Mouse (Mus musculus): Measurements from ENCODE around the gene Itgax.

Gene Itgax

DNA sequence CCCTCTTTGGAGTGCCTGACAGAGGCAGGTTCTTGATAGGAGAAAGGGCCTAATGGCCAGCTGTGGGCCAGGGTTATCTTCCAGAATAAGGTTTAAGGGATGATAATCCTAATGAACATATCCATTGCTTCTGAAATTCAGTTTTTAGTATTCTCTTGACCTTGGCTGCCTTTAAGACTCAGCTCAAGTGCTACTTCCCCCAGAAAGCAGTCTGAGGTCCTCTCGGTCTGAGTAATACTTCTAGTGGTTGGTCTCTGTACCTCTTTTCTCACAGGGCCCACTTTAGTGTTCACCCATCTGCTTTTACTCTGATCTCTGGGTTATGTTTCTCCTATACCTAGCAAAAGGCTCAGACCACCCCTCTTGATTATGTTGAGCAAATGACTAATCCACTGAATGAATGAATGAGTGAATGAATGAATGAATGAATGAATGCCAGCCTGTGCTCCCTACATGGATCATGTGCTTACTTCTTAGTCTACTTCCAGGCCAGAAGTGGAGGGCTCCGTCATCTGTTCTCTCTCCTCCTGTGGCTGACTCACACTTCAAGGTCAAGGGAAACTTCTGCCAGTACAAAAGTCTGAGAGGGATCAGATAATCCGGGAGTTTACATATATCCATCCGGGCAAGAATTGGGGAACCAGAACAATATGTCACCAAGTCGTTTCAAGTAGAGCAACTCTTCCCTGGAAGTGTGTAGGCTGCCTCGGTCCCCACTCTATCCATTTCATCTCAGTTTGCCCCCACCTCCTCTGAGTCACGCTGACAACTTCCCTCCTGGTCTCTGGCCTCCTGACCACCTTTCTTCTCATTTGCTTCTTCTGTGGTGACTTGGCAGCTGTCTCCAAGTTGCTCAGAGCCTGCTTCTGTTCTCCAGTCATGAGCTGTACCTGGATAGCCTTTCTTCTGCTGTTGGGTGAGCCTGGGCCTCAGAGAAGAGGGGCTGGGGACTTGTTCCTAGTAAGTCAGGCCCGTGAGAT, at the start of gene Itgax:
Gene Itgax, plus strand, starts transcription at position 807 of the 980 bp plus-strand sequence.
- in situ Hi-C loops (cut with MseI, MboI): no loop called here

DNA sequence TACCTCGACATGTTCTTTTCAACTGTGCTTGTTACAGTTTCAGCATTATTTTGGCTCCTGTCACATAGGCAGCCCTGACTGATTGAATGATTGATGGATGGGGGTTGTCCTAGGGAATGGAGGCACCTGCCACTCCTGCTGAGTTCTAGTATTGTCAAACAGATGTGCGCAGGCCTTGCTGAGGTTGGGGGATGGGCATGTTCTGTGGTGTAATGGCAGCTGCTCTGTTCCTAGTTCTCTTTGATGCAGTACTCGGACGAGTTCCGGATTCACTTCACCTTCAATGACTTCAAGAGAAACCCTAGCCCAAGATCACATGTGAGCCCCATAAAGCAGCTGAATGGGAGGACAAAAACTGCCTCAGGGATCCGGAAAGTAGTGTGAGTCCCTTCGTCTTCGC, 49.3 kb upstream of the Itgax start:
- in situ Hi-C loops (cut with MseI, MboI): no loop called here

DNA sequence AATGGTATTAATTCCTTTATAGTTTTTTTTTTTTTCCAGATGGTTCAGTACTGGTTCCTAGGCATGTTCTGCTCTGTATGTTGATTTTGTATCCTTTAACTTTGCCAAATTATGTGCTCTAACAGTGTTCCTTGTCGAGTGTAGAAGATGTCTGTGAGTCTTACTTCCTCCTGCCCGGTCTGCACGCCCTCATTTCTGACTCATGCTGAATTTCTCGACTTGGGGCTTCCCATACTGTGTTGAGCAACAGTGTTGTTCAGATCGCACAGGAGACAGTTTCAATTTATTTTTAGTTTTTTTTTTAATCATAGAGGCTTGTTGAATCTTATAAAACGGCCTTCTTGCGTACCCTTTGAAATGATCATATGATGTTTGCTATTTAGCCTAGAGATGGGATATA, 40.2 kb upstream of the Itgax start:
- in situ Hi-C loops (cut with MseI, MboI): no loop called here

DNA sequence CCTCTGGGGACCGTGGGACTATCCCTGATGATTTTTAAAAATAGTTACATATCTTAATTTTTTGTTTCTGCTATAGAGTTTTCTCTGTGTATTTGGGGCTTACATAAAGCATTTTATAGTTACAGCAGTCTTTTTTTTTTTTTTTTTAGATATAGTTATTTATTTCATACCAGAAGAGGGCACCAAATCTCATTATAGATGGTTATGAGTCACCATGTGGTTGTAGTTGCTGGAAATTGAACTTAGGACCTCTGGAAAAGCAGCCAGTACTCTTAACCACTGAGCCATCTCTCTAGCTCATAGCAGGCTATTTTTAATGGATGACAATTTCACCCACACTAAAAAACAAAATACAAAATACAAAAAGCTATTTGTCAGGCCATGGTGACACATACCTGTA, 31.2 kb upstream of the Itgax start:
- in situ Hi-C loops (cut with MseI, MboI): no loop called here

DNA sequence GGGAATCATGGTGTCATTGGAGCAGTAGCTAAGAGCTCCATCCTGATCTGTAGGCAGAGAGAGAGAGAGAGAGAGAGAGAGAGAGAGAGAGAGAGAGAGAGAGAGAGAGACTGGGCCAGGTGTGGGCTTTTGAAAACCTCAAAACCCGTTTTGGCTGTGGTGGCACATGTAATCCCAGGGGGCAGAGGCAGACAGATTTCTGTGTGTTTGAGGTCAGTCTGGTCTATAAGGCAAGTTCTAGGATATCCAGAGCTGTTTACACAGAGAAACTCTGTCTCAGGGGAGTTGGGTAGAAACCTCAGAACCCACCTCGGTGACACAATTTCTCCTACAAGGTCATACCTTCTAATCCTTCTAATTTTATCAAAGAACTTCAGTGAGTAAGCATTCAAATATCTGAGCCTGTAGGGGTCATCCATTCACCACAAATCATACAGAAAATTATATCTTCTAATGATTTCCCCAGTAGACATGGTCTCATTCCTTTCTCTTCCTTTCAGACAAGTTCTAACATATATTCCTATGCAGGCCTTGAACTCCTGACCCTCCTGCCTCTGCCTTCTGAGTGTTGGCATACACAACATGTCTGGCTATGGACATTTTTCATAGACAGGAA, 28.5 kb upstream of the Itgax start:
- in situ Hi-C loops (cut with MseI, MboI): loop anchor here (10.0 kb wide), 1 partner anchor 104 kb away; the partner anchor contains the start of gene Cox6a2 (in 2 of the 2)

DNA sequence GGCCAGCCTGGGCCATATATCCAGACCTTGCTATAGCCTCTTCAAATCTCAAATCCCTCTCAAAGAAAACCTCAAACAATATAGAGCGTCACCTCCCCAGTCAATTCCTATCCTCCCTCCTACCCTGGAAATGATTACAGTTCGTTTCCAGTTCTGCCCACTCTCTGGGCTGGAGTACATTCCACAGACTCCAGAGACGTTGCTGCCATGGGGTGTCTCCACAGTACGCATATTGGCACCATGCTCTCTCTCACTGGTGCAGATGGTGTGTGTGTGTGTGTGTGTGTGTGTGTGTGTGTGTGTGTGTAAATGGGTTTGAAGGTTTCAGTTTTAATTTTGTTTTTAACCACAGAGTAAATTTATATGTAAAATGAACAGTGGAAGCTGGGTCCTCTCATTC, 24.1 kb upstream of the Itgax start:
- in situ Hi-C loops (cut with MseI, MboI): loop anchor here (10.0 kb wide), 1 partner anchor 100 kb away; the partner anchor contains the start of gene Cox6a2 (in 2 of the 2)

DNA sequence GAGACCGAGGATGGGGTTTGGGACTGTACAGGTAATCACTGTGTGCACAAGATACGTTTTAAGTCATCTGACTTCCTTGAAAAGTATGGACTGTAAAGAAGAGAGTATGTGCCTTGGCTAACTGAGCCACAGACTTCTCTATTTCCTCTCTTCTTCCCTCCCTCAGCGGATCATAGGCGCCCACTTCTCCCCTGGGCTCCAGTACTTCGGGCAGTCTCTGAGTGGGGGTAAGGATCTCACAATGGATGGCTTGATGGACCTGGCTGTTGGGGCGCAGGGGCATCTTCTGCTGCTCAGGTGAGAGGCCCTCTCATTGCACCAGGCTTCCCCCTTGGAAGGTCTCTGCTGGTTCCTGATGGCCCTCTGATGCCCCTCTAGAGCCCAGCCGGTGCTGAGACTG, 21.9 kb upstream of the Itgax start:
- in situ Hi-C loops (cut with MseI, MboI): loop anchor here (10.0 kb wide), 1 partner anchor 97 kb away; the partner anchor contains the start of gene Cox6a2 (in 2 of the 2)

DNA sequence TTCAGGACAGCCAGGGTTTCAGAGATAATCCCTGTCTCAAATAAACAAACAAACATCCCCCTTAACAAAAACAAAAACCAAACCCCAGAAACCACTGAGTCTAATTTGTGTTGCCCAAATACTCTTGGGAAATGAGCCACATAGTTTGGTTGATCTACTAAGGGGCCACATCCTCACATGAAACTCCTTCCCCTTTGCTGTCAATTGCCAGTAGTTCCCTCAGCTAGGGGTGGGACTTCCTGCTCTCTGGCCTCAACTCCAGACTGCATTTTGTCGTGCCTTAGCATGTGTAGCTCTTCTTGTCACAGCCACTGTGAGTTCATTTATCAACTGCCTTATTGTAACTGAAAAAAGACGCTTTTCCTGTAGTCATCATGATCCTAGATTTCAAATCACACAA, 19.0 kb upstream of the Itgax start:
- in situ Hi-C loops (cut with MseI, MboI): no loop called here

DNA sequence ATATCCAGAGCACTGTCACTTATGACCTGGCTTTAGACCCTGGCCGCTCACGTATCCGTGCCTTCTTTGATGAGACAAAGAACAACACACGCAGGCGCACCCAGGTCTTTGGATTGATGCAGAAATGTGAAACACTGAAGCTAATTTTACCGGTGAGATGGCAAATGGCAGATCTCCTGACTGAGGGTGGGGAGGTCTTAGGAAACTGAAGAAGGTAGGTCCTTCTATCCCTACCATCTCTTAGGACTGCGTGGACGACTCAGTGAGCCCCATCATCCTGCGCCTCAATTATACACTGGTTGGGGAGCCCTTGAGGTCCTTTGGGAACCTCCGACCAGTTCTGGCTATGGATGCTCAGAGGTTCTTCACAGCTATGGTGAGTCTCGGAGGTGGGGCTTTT, 17.2 kb upstream of the Itgax start:
- in situ Hi-C loops (cut with MseI, MboI): no loop called here

DNA sequence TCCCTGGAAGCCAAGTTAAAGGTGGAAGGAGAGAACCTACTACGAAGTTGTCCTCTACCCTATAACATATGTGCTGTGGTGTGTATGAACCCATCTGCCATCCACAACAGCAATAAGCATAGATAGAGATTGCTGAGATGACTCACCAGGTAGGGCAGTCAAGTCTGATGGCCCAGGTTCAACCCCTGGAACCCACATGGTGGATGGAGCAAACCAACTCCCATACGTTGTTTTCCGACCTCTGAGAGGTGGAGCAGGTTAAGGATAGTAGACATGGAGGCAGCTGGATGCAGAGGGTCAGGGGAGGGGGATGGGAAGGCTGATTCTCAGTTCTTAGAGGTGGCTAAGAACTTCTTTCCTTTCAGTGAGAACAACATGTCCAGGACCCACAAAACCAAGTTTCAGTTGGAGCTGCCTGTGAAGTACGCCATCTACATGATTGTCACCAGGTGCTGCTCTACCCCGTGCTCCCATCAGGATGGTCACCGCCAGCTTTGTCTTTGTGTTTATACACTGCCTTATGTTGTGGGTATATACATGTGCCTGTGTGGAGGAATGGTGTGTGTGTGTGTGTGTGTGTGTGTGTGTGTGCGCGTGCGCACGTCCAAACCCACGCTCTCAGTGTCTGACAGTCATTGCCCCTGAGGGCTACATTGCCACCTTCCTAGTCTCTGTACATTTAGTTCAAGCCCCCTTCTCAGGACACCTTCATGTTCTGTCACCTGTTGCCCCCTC, 14.8 kb upstream of the Itgax start:
- in situ Hi-C loops (cut with MseI, MboI): no loop called here

DNA sequence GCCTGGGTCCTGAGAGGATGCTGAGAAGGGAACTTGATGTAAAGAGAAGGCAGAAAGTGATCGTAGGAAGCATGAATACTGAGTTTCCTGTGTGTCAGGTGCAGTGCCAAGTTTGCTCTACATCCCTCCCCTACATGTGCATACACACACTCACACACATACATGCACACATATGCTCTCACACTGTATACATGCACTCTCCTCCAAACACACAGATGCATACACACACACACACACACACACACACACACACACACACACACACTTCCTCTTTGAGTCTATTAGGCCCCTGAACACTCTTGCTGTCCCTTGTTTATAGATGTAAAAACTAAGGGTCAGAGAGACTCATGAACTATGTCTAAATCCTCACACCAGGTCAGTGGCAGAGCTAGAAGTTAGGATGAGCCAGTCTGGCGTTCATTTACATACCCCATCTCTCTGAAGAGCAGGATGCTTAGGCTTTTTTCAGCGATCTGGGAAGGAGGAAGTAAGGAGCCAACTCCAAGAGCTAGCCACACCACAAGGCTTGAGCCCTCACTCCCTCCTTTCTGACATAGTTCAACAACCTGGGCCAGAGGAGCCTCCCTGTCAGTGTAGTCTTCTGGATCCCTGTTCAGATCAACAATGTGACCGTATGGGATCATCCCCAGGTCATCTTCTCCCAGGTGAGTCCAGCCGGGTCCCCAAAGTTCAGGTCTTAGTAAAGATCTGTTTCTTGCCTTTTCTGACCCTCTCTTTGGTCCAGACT, 14.0 kb upstream of the Itgax start:
- in situ Hi-C loops (cut with MseI, MboI): no loop called here

DNA sequence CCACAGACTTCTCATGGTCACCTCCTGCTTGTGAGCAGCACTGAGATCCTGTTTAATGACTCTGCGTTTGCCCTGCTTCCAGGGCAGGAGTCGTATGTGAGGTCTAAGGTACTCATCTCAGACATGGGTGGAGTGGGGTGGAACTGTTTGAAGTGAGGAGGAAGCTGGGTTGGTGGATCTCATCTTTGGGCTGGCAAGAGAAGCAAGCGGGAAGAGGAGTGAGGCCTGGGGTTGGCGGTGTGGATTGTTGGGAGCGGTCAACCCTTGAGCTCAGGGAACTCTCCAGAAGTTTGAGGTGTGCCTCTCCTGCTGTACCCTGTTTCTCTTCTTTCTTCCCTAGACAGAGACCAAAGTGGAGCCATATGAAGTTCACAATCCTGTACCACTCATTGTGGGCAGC, 13.0 kb upstream of the Itgax start:
- in situ Hi-C loops (cut with MseI, MboI): no loop called here

DNA sequence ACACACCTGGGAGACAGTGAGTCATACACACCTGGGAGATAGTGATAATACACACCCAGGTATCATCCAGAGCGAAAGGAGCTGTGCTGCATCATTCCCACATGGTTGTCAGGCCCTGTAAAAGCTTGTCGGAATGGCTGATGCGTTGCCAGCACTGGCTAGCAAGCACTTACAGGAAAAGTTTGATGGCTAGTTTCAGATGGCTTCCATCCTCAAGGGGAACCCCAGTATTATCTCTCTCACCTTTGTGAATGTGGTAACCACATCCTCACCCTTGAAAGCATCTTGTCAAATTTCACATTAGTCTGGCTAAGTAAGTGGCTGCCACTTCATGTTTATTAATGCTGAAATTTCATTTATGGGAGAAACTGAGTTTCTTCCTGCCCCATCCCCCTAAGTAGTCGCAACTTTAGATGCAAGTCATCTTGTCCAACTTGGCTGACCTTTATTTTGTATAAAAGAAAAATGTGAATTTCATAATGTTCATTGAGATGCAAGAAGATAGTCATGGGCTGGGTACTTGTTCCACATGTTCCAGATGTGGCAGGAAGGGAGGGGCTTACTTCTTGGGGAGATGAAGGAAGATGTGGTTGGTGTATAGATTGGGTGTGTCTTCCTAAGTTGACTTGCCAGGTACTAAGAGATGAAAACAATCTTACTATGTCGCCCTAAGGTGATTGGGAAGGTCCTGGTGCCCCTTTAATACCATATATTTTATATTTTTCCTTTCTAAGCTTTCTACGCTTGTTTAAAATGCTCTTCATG, 9.4 kb upstream of the Itgax start:
- in situ Hi-C loops (cut with MseI, MboI): no loop called here

DNA sequence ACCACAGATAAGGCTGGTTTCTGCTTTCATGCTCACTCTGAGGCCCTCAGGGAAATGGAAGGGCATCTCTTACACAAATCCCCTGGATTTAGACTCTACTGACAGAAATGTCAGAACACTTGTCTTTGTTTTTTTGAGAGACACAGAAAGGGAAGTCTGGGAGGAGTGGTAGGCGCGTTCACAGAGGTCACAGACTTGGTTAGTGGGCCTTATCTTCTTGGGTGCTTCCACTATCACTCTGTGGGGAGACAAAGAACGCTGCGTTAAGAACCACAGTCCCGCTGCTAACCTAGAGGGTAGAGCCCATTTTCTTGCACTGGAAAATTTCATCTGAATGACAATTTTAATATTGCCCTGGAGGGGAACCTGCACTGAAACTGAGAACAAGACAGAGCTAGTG, 2.8 kb downstream of the Itgax start:
- in situ Hi-C loops (cut with MseI, MboI): no loop called here

DNA sequence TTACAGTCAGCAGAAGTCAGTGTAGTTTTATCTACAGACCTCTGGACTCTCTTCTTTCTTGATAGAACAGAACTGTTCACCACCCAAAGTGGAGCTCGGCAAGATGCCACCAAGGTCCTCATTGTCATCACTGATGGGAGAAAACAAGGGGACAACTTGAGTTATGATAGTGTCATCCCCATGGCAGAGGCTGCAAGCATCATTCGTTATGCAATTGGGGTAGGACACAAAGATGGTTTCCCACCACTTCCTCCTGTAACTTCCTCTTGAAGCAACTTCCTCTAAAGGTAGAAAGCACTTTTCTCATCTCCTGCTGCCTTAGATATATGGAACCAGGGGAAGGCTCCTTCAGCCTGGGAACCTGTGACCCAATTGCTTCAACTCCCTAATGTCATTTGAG, 4.2 kb downstream of the Itgax start:
- in situ Hi-C loops (cut with MseI, MboI): no loop called here

DNA sequence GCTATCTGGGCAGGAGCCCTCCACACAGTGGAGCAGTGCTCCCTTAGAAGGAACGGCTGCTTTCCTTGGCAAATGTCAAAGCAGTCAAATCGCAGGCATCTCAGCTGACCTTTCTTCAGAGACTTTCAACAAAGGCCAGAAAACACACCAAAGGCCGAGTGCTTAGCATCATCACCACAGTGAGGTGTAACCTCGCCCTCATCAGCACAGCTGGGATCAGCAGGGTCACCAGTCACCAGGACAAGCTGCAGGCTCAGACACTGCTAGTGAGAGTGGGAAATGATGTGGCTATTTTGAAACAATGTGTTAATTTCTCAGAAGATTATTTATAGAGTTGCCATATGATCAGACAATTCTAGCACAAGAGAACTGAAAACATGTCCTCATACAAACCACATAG, 7.6 kb downstream of the Itgax start:
- in situ Hi-C loops (cut with MseI, MboI): no loop called here

DNA sequence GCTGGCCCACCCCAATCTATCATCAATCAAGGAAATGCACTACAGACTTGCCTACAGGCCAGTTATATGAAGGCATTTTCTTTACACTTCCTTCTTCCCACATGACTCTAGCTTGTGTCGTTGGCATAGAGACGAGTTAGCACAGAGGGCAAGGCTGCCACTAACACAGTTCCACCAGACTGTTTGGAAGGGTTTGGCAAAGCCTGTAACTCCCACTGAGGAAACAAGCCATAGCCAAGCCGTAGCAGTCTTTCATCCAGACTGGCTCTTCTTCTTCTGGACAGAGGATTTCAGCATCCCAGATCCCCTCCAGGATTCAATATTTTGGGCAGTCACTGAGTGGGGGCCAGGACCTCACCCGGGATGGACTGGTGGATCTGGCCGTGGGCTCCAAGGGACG, 10.3 kb downstream of the Itgax start:
- in situ Hi-C loops (cut with MseI, MboI): no loop called here

DNA sequence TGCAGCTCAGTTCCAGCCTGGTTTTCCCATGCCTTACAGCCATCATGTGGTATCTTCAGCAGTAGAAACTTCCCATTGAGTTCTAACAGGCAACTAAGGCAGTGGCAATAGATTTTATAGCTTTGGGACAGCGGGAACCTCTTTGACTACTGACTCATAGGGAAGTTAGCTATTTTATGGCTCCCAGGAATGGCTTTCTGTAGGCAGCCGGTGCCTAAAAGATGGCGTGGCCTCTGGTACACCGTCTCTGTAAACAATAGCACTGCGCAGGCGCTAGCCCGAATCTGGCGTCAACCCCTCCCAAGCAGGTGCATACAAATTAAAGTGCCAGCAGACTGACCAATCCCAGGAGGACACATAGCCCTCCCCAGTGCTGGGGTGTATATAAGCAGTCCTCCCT, 21.6 kb downstream of the Itgax start:
- in situ Hi-C loops (cut with MseI, MboI): no loop called here

DNA sequence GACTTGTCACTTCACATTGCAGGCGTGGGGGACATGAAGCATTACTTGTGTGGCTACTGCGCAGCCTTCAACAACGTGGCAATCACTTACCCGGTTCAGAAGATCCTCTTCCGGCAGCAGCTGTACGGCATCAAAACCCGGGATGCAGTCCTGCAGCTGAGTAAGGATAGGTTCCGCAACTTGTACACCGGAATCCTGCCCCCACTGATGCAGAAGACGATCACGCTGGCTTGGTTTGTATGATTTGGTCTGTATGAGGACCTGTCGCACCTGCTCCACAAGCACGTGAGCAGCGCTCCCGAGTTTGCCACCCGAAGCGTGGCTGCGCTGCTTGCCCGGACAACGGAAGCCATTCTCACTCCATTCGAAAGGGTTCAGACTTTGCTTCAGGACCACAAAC, 24.7 kb downstream of the Itgax start, which contains the start of gene Itgad:
Gene Itgad, plus strand, starts transcription at position 301 of the 400 bp plus-strand sequence.
- in situ Hi-C loops (cut with MseI, MboI): no loop called here

DNA sequence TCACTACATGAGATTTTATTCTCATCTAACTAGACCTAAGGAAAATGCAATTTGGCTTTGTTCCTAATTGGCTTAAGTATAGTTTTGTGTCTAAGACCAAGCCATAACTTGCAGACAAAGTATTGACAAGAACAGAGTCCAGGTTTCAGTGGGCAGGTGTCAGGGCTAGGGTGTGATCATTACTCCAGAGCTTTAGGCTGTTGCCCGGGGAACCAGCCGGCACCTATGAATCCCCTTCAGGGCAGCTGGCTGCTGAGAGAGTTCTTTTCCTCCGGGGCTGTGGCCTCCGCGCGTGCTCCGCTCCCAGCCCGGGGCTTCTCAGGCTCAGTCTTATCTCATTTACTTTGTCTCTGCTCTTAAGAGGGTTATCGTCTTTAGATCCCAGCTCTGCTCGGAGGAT, 25.6 kb downstream of the Itgax start:
- in situ Hi-C loops (cut with MseI, MboI): no loop called here
